Mouse (Mus musculus): ENCODE measurements around the gene Acta1. TPM values are rescaled to one million over a fixed set of nuclear protein-coding genes. Genes with fewer than 3 reads are reported as not detected.
A peak's percentile ranks its signal among the peaks of the same experiment; 100 is the strongest.

Gene Acta1
- polyA plus RNA-seq, 1 experiment from 2014 or later: 6.6 TPM

- Histone ChIP-seq H3K9me3 (no peaks in the 10 kb centered on the region), H3K36me3 (replicated peaks) (peaks cover 11% of the 10 kb centered on the region; the same call in 1 of the 2 replicates), H3K9ac (no peak overlapping the region), H3K4me3 (no peak overlapping the region), H3K4me2 (no peak overlapping the region), H3K4me1 (peaks cover 16% of the 10 kb centered on the region), H3K27me3 (replicated peaks) (peaks cover 36% of the 10 kb centered on the region), H3K27ac (no peak overlapping the region)
- WGBS: 77% methylated on average over 9 of the region's 9 CpGs
- no peak for ATAC-seq (replicated peaks)
Measured at GRCm38 (mm10) chr8:123895680-123896365, 1.3 kb upstream of the Acta1 start.

GRCm38 (mm10) chr8:123895230-123895629 is 679 bp upstream of the Acta1 start:
- H3K4me3 ChIP-seq: no peak overlapping the region
- H3K27ac ChIP-seq: no peak overlapping the region
- no peaks in the 10 kb centered on the region for H3K9me3 ChIP-seq
- H3K36me3 ChIP-seq (replicated peaks): 0 out of 2 replicates have a peak, but pooled peaks cover 5% of the 10 kb centered on the region
- 78% methylated on average over 4 of the region's 4 CpGs for WGBS
- H3K4me2 ChIP-seq: no peak overlapping the region
- H3K9ac ChIP-seq: no peak overlapping the region
- H3K4me1 ChIP-seq: peaks cover 17% of the 10 kb centered on the region
- no peak for ATAC-seq (replicated peaks)
- peaks cover 42% of the 10 kb centered on the region for H3K27me3 ChIP-seq (replicated peaks)

GRCm38 (mm10) chr8:123893413-123893812 is 1.1 kb downstream of the Acta1 start:
- no peak overlapping the region for H3K4me2 ChIP-seq
- H3K27ac ChIP-seq: no peak overlapping the region
- H3K4me1 ChIP-seq: peaks cover 17% of the 10 kb centered on the region
- WGBS: 80% methylated on average over 11 of the region's 11 CpGs
- H3K9me3 ChIP-seq: no peaks in the 10 kb centered on the region
- peaks cover 48% of the 10 kb centered on the region for H3K27me3 ChIP-seq (replicated peaks)
- H3K36me3 ChIP-seq (replicated peaks): no peaks in the 10 kb centered on the region
- H3K4me3 ChIP-seq: no peak overlapping the region
- H3K9ac ChIP-seq: no peak overlapping the region
- no peak for ATAC-seq (replicated peaks)

GRCm38 (mm10) chr8:123892586-123893155 is 1.9 kb downstream of the Acta1 start:
- H3K27me3 ChIP-seq (replicated peaks): peaks cover 48% of the 10 kb centered on the region

GRCm38 (mm10) chr8:123891883-123892585 is 2.5 kb downstream of the Acta1 start:
- peak overlapping the region; percentile 52 for H3K9ac ChIP-seq
- peak overlapping the region; percentile 70 for H3K27ac ChIP-seq
- H3K4me3 ChIP-seq: peak overlapping the region; percentile 42
- peaks cover 48% of the 10 kb centered on the region for H3K27me3 ChIP-seq (replicated peaks)
- H3K4me2 ChIP-seq: peak overlapping the region; percentile 75
- peak; percentile 93 for ATAC-seq (replicated peaks)
- H3K9me3 ChIP-seq: no peaks in the 10 kb centered on the region
- peaks cover 17% of the 10 kb centered on the region for H3K4me1 ChIP-seq
- H3K36me3 ChIP-seq (replicated peaks): no peaks in the 10 kb centered on the region
- WGBS: under 1% methylated on average over 49 of the region's 49 CpGs

More at GRCm38 (mm10) chr8:123892586-123893155, 1.9 kb downstream of the Acta1 start:
- H3K9me3 ChIP-seq: no peaks in the 10 kb centered on the region
- peak overlapping the region; percentile 75 for H3K4me2 ChIP-seq
- peak; percentile 62 for ATAC-seq (replicated peaks)
- peak overlapping the region; percentile 52 for H3K9ac ChIP-seq
- WGBS: 7% methylated on average over 30 of the region's 30 CpGs
- H3K4me3 ChIP-seq: peak overlapping the region; percentile 42
- peaks cover 17% of the 10 kb centered on the region for H3K4me1 ChIP-seq
- H3K36me3 ChIP-seq (replicated peaks): no peaks in the 10 kb centered on the region
- H3K27ac ChIP-seq: peak overlapping the region; percentile 70

GRCm38 (mm10) chr8:123891271-123891670 is 3.3 kb downstream of the Acta1 start:
- Histone ChIP-seq H3K36me3 (replicated peaks) (no peaks in the 10 kb centered on the region), H3K27ac (peak overlapping the region; percentile 70), H3K9ac (peak overlapping the region; percentile 52), H3K27me3 (replicated peaks) (peaks cover 48% of the 10 kb centered on the region), H3K4me1 (peaks cover 17% of the 10 kb centered on the region), H3K9me3 (no peaks in the 10 kb centered on the region), H3K4me3 (peak overlapping the region; percentile 42), H3K4me2 (peak overlapping the region; percentile 75)
- under 1% methylated on average over 11 of the region's 11 CpGs for WGBS
- ATAC-seq (replicated peaks): peak; percentile 13; the same call in 1 of the 2 replicates

GRCm38 (mm10) chr8:123889797-123890196 is 4.8 kb downstream of the Acta1 start:
- peaks cover 37% of the 10 kb centered on the region for H3K27me3 ChIP-seq (replicated peaks)
- WGBS: 63% methylated on average over 4 of the region's 4 CpGs
- ATAC-seq (replicated peaks): no peak

GRCm38 (mm10) chr8:123887956-123888355 is 6.6 kb downstream of the Acta1 start:
- Histone ChIP-seq H3K9me3 (no peaks in the 10 kb centered on the region), H3K36me3 (replicated peaks) (no peaks in the 10 kb centered on the region), H3K9ac (no peak overlapping the region), H3K27me3 (replicated peaks) (peaks cover 18% of the 10 kb centered on the region), H3K27ac (no peak overlapping the region), H3K4me1 (peaks cover 33% of the 10 kb centered on the region), H3K4me3 (no peak overlapping the region), H3K4me2 (no peak overlapping the region)
- ATAC-seq (replicated peaks): no peak
- 90% methylated on average over 2 of the region's 2 CpGs for WGBS

More at GRCm38 (mm10) chr8:123889797-123890196, 4.8 kb downstream of the Acta1 start:
- Histone ChIP-seq H3K4me2 (no peak overlapping the region), H3K9me3 (no peaks in the 10 kb centered on the region), H3K36me3 (replicated peaks) (no peaks in the 10 kb centered on the region), H3K9ac (no peak overlapping the region), H3K4me1 (peaks cover 23% of the 10 kb centered on the region), H3K27ac (no peak overlapping the region), H3K4me3 (no peak overlapping the region)

GRCm38 (mm10) chr8:123887163-123887562 is 7.4 kb downstream of the Acta1 start:
- Histone ChIP-seq H3K27me3 (replicated peaks) (peaks cover 13% of the 10 kb centered on the region), H3K27ac (no peak overlapping the region), H3K4me1 (peaks cover 25% of the 10 kb centered on the region), H3K9ac (no peak overlapping the region), H3K4me2 (no peak overlapping the region), H3K4me3 (no peak overlapping the region), H3K36me3 (replicated peaks) (no peaks in the 10 kb centered on the region), H3K9me3 (no peaks in the 10 kb centered on the region)
- WGBS: 96% methylated on average over 4 of the region's 4 CpGs
- ATAC-seq (replicated peaks): no peak

- peaks cover 17% of the 10 kb centered on the region for H3K4me1 ChIP-seq
- peak; percentile 91 for ATAC-seq (replicated peaks)
- no peaks in the 10 kb centered on the region for H3K9me3 ChIP-seq
- peak overlapping the region; percentile 11 for H3K4me3 ChIP-seq
- 5% methylated on average over 13 of the region's 14 CpGs for WGBS
- H3K36me3 ChIP-seq (replicated peaks): no peaks in the 10 kb centered on the region
- H3K27ac ChIP-seq: peak overlapping the region; percentile 80
- peaks cover 6% of the 10 kb centered on the region for H3K27me3 ChIP-seq (replicated peaks)
- peak overlapping the region; percentile 39 for H3K4me2 ChIP-seq
- no peak overlapping the region; the same call in 1 of the 2 replicates for H3K9ac ChIP-seq
Measured at GRCm38 (mm10) chr8:123884721-123885565, 9.6 kb downstream of the Acta1 start.

GRCm38 (mm10) chr8:123883094-123883493 is 11.5 kb downstream of the Acta1 start:
- H3K4me2 ChIP-seq: no peak overlapping the region
- no peak for ATAC-seq (replicated peaks)
- H3K36me3 ChIP-seq (replicated peaks): no peaks in the 10 kb centered on the region
- H3K9me3 ChIP-seq: no peaks in the 10 kb centered on the region
- no peak overlapping the region for H3K9ac ChIP-seq
- 0 out of 2 replicates have a peak, but pooled peaks cover 2% of the 10 kb centered on the region for H3K27me3 ChIP-seq (replicated peaks)
- no peak overlapping the region for H3K4me3 ChIP-seq
- H3K4me1 ChIP-seq: peaks cover 17% of the 10 kb centered on the region
- H3K27ac ChIP-seq: no peak overlapping the region
- 76% methylated on average over 4 of the region's 4 CpGs for WGBS
